Mouse (Mus musculus) kidney, adult 2 months (tissue): Measurements from ENCODE around the gene Cd3e. TPM values are rescaled to one million over a fixed set of nuclear protein-coding genes. Genes with fewer than 3 reads are reported as not detected.

Experiments used
- DNase-seq: peaks from one replicate; pipeline ENCODE4 v3.0.0; 2021
- H3K27ac ChIP-seq: fragments of 200-500 bp; 2 replicates; pipeline ENCODE4 v1.5.1; 2012; ENCODE audit warnings: low read depth, low read length, control low read depth, inconsistent platforms; ENCODE audit not compliant: insufficient read depth
- H3K27me3 ChIP-seq: fragments of 200-500 bp; replicated peaks from 2 replicates; pipeline ENCODE4 v1.6.1; 2012; ENCODE audit warnings: mild to moderate bottlenecking, moderate library complexity, low read length, inconsistent platforms; ENCODE audit not compliant: control insufficient read depth, insufficient read depth
- H3K36me3 ChIP-seq: fragments of 200-500 bp; 2 replicates; pipeline ENCODE4 v1.6.1; 2012; ENCODE audit warnings: mild to moderate bottlenecking, moderate library complexity, low read length, inconsistent platforms; ENCODE audit not compliant: control insufficient read depth, insufficient read depth
- H3K4me1 ChIP-seq: fragments of 200-500 bp; 2 replicates; pipeline ENCODE4 v1.6.1; 2011; ENCODE audit warnings: low read length; ENCODE audit not compliant: control insufficient read depth, insufficient read depth
- H3K4me3 ChIP-seq: fragments of 200-500 bp; 2 replicates; pipeline ENCODE4 v1.5.1; 2011; ENCODE audit warnings: mild to moderate bottlenecking, low read depth, low read length, control low read depth; ENCODE audit not compliant: insufficient read depth
- CTCF ChIP-seq: fragments of 200-500 bp; conservative IDR thresholded peaks from 2 replicates; pipeline ENCODE4 v1.5.1; 2011; ENCODE audit warnings: low read depth, mild to moderate bottlenecking, control low read depth, low read length, moderate library complexity, mixed read lengths; ENCODE audit not compliant: insufficient read depth, insufficient read length
- POLR2A ChIP-seq: fragments of 200-500 bp; IDR thresholded peaks from one replicate; pipeline ENCODE4 v1.6.1; 2011; ENCODE audit warnings: low read depth, low read length, control low read depth
- WGBS: fragments of 180-500 bp; shearing (Covaris S2); methylation state at CpG from one replicate; pipeline ENCODE4 v1.1.7; 2018; 5-methylcytosine and 5-hydroxymethylcytosine counted together
- polyA plus RNA-seq: library from polyadenylated mRNA; depleted of rRNA; stranded (reverse); fragments of >200 nt; gene quantifications from 2 replicates; pipeline ENCODE4 v1.2.3, GENCODE M21; 2012

Cd3e gene
- polyA plus RNA-seq, 1 experiment: 3.6 TPM

- TF ChIP-seq POLR2A (no peak), CTCF (no peak)
- WGBS: 88% methylated on average over 3 of the region's 3 CpGs
- Histone ChIP-seq H3K27me3 (no peaks in the 10 kb centered on the region), H3K27ac (no peak overlapping the region), H3K4me1 (no peaks in the 10 kb centered on the region), H3K4me3 (no peak overlapping the region), H3K36me3 (no peaks in the 10 kb centered on the region)
- DNase-seq: no peak
Measured at GRCm38 (mm10) chr9:45034526-45034925, 25.1 kb upstream of the Cd3e start.

GRCm38 (mm10) chr9:45032261-45032660 is 22.8 kb upstream of the Cd3e start:
- 70% methylated on average over 2 of the region's 2 CpGs for WGBS

DNA sequence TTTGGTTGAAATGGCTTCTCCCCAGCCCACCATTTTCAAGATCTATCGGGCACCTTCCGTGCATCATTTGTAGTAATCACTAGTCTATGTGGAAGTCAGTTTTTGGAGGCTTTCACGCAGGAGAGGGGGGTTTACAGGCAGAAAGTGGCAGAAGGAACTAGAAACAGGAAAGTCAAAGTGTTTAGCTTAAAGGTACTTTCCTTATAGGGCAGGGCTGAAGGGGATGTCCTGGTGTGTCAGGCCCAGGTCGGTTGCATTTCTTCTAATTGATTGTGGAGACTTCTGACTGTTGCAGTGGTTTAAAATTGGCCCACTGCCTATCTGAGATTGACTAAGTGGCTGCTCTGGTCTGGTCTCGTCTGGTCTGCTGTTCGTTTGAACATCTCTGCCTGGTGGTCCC is 20.9 kb upstream of the Cd3e start:
- Histone ChIP-seq H3K4me1 (no peaks in the 10 kb centered on the region), H3K36me3 (no peaks in the 10 kb centered on the region), H3K4me3 (no peak overlapping the region), H3K27ac (no peak overlapping the region), H3K27me3 (no peaks in the 10 kb centered on the region)
- no peak for TF ChIP-seq CTCF
- TF ChIP-seq POLR2A: no peak
- WGBS: 68% methylated on average over 6 of the region's 6 CpGs
- DNase-seq: no peak

More at GRCm38 (mm10) chr9:45032261-45032660, 22.8 kb upstream of the Cd3e start:
- TF ChIP-seq CTCF: no peak
- TF ChIP-seq POLR2A: no peak
- no peak for DNase-seq
- Histone ChIP-seq H3K36me3 (no peaks in the 10 kb centered on the region), H3K4me1 (no peaks in the 10 kb centered on the region), H3K27ac (no peak overlapping the region), H3K27me3 (no peaks in the 10 kb centered on the region), H3K4me3 (no peak overlapping the region)

- no peaks in the 10 kb centered on the region for H3K4me1 ChIP-seq
- no peaks in the 10 kb centered on the region for H3K36me3 ChIP-seq
- no peak for DNase-seq
- H3K4me3 ChIP-seq: no peak overlapping the region
- H3K27ac ChIP-seq: no peak overlapping the region
- TF ChIP-seq POLR2A (no peak), CTCF (no peak)
- 63% methylated on average over 8 of the region's 8 CpGs for WGBS
- H3K27me3 ChIP-seq: no peaks in the 10 kb centered on the region
Measured at GRCm38 (mm10) chr9:45027376-45027775, 17.9 kb upstream of the Cd3e start.

GRCm38 (mm10) chr9:45024187-45024586 is 14.8 kb upstream of the Cd3e start:
- TF ChIP-seq CTCF (no peak), POLR2A (no peak)
- Histone ChIP-seq H3K27me3 (no peaks in the 10 kb centered on the region), H3K36me3 (no peaks in the 10 kb centered on the region), H3K4me1 (no peaks in the 10 kb centered on the region), H3K27ac (no peak overlapping the region), H3K4me3 (no peak overlapping the region)
- WGBS: 72% methylated on average over 2 of the region's 2 CpGs
- DNase-seq: no peak

DNA sequence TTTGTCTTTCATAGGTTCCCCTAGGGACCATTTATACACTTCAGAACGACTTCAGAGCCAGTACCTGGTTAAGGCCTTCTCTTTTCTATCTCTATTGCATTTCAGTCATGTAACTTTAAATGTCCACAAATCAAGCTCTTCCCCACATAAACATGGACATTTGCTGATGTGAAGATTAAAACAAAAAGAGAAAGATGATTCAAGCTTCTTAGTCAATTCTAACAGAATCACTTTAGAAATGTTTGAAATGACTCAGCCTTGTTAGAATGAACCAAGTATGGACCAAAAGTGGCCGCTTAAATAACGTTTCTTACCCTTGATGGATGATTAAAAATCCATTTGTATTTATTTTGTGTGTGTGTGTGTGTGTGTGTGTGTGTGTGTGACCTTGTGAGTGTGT is 14.2 kb upstream of the Cd3e start:
- no peak for TF ChIP-seq CTCF
- TF ChIP-seq POLR2A: no peak
- DNase-seq: no peak
- Histone ChIP-seq H3K36me3 (no peaks in the 10 kb centered on the region), H3K4me3 (no peak overlapping the region), H3K27me3 (no peaks in the 10 kb centered on the region), H3K27ac (no peak overlapping the region), H3K4me1 (no peaks in the 10 kb centered on the region)
- 66% methylated on average over 3 of the region's 3 CpGs for WGBS

GRCm38 (mm10) chr9:45022800-45023199 is 13.4 kb upstream of the Cd3e start:
- TF ChIP-seq CTCF: peak; percentile 77
- TF ChIP-seq POLR2A: no peak
- Histone ChIP-seq H3K27ac (no peak overlapping the region), H3K4me3 (no peak overlapping the region), H3K4me1 (no peaks in the 10 kb centered on the region), H3K27me3 (no peaks in the 10 kb centered on the region), H3K36me3 (no peaks in the 10 kb centered on the region)
- DNase-seq: peak; percentile 64
- WGBS: 8% methylated on average over 3 of the region's 3 CpGs

- no peak for DNase-seq
- Histone ChIP-seq H3K36me3 (no peaks in the 10 kb centered on the region), H3K27me3 (no peaks in the 10 kb centered on the region), H3K27ac (no peak overlapping the region), H3K4me1 (no peaks in the 10 kb centered on the region), H3K4me3 (no peak overlapping the region)
- WGBS: 64% methylated on average over 11 of the region's 11 CpGs
- no peak for TF ChIP-seq CTCF
- TF ChIP-seq POLR2A: no peak
Measured at GRCm38 (mm10) chr9:45018031-45018430, 8.6 kb upstream of the Cd3e start.
